Mouse (Mus musculus) ovary, adult 10 weeks (tissue): ENCODE data around the gene Syne1. TPM values are rescaled to one million over a fixed set of nuclear protein-coding genes. Genes with fewer than 3 reads are reported as not detected.

Experiments
- polyA plus RNA-seq: library from polyadenylated mRNA; stranded (reverse); fragments of 350-450 nt; fragmentation: Illumina TruSeq; extraction: RNeasy Lipid Tissue Mini Kit (QIAGEN cat#74804); gene quantifications from one replicate; pipeline ENCODE4 v1.2.3, GENCODE M21; 2014

The Syne1 gene
- polyA plus RNA-seq, result 13.9 TPM

GRCm38 (mm10) chr10:5551382-5551781 is at the start of gene Syne1:
Syne1 (minus strand) TSS chr10:5551482.

GRCm38 (mm10) chr10:5593464-5593863 is 42.2 kb upstream of the Syne1 start, which contains the start of gene Myct1:
Myct1 (plus strand) TSS chr10:5593775.

GRCm38 (mm10) chr10:5068676-5069265 is 482.5 kb downstream of the Syne1 start, which contains the start of gene Gm10097:
Gm10097 (plus strand) TSS chr10:5069192.

Other genes with a start within 250 kb of the Syne1 start
- 16.6 TPM for gene Myct1, start 42.3 kb upstream of the Syne1 start, polyA plus RNA-seq
- gene Vip, start 87.7 kb upstream of the Syne1 start, polyA plus RNA-seq, result not detected